Mouse (Mus musculus) cerebellum, adult 2 months (tissue): Measurements from ENCODE around the gene Zbtb20.

Experiments
- CTCF ChIP-seq: fragments of 200-500 bp; IDR thresholded peaks from 2 replicates; pipeline ENCODE4 v1.5.1; 2011; ENCODE audit warnings: low read depth, mild to moderate bottlenecking, control low read depth, low read length, moderate library complexity, borderline replicate concordance; ENCODE audit not compliant: insufficient read depth
- POLR2A ChIP-seq: fragments of 200-500 bp; IDR thresholded peaks from 2 replicates; pipeline ENCODE4 v1.6.1; 2011; ENCODE audit warnings: low read length, control low read depth, borderline replicate concordance; ENCODE audit not compliant: insufficient read depth

- no peak for TF ChIP-seq POLR2A
- no peak for TF ChIP-seq CTCF
Observed at GRCm38 (mm10) chr16:43332734-43333133, 457.1 kb downstream of the Zbtb20 start.
